Mouse (Mus musculus): ENCODE measurements around the gene Gkap1. TPM values are rescaled to one million over a fixed set of nuclear protein-coding genes. Genes with fewer than 3 reads are reported as not detected.

The Gkap1 gene
- polyA plus RNA-seq, 1 experiment from 2014 or later: 54.2 TPM

DNA sequence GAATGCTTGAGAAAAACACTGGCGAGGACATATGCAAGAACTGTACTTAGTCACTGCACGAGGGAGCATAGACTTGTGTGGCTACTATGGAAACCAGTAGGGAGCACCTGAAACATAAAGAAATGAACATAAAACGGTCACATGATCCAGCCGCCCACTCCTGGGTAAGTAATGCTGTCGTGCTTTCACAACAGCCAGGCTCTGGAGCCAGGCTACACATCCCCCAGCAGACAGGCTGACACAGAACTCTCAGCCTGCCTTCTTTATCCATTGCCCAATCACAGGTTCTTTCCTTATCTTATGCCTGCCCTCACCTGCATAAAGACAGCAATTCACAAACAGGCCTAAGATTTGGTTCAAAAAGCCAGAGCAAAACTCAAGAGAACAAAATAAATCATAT lies 86.0 kb downstream of the Gkap1 start:
- no peaks in the 10 kb centered on the region for H3K27me3 ChIP-seq (ENCODE audit: insufficient read depth, low read length)
- TF ChIP-seq CTCF (IDR thresholded peaks at IDR 0.05; ENCODE audit: low read depth): no peak
- no peak overlapping the region for H3K9ac ChIP-seq (ENCODE audit: low read depth, low read length)
- peaks cover 39% of the 10 kb centered on the region for H3K36me3 ChIP-seq (ENCODE audit: insufficient read depth, low read length)
- no peaks in the 10 kb centered on the region for H3K4me1 ChIP-seq (replicated peaks; ENCODE audit: insufficient read depth, low read length)
- no peak overlapping the region for H3K4me2 ChIP-seq (ENCODE audit: low read length)
- ATAC-seq (replicated peaks; ENCODE audit: low FRiP score, low read depth) (no peak), DNase-seq (ENCODE audit: low spot score) (no peak)
- H3K9me3 ChIP-seq (replicated peaks; ENCODE audit: low read length): no peaks in the 10 kb centered on the region
- 64% methylated on average over 5 of the region's 5 CpGs for WGBS
- no peak overlapping the region for H3K4me3 ChIP-seq (replicated peaks; ENCODE audit: low read depth, low read length)
- H3K27ac ChIP-seq: no peak overlapping the region

DNA sequence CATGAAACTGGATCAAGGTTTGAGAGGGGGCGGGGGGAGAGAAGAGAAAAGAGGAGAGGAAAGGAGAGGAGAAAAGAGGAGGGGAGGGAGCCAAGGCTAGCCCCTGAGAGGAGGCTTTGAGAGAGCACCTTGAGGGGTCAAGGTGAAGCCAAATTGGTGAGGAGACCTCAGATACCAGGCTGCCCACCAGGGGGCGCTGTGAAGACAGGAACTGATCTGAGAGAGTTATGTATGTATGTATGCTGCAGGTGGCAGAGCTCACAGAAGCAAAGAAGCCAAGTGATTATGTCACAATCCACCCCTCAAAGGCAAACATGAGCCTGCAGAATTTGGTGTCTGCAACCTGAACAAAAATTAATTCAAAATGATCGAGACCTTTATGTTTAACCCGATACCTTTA lies 87.1 kb downstream of the Gkap1 start:
- H3K4me3 ChIP-seq (replicated peaks; ENCODE audit: low read depth, low read length): no peak overlapping the region
- H3K27ac ChIP-seq: no peak overlapping the region
- no peak overlapping the region for H3K9ac ChIP-seq (ENCODE audit: low read depth, low read length)
- H3K9me3 ChIP-seq (replicated peaks; ENCODE audit: low read length): no peaks in the 10 kb centered on the region
- peak; percentile 86 for DNase-seq (ENCODE audit: low spot score)
- 60% methylated on average over 4 of the region's 4 CpGs for WGBS
- ATAC-seq (replicated peaks; ENCODE audit: low FRiP score, low read depth): no peak
- peaks cover 39% of the 10 kb centered on the region for H3K36me3 ChIP-seq (ENCODE audit: insufficient read depth, low read length)
- no peaks in the 10 kb centered on the region for H3K27me3 ChIP-seq (ENCODE audit: insufficient read depth, low read length)
- TF ChIP-seq CTCF (IDR thresholded peaks at IDR 0.05; ENCODE audit: low read depth): peak; percentile 92
- H3K4me2 ChIP-seq (ENCODE audit: low read length): no peak overlapping the region
- H3K4me1 ChIP-seq (replicated peaks; ENCODE audit: insufficient read depth, low read length): no peaks in the 10 kb centered on the region

DNA sequence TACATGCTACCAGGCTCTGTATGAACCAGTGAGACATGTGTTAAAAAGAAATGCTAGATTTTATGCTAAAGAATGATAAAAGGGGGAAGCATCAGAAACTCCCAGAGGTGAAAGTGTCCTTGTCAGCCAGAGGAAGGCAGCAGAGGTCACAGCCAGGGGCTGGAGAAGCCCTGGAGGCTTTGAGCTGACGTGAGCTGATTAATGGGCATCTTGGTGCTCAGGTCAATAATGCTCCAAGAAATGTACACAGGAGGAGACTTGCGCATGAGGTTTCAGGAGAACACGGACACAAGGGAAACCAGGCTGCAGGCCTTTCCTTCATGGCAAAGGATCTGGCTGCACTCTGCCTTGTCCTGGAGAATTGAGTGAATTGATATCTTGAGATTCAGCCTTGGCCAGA lies 87.7 kb downstream of the Gkap1 start:
- Histone ChIP-seq H3K4me3 (replicated peaks; ENCODE audit: low read depth, low read length) (no peak overlapping the region), H3K4me1 (replicated peaks; ENCODE audit: insufficient read depth, low read length) (no peaks in the 10 kb centered on the region), H3K27me3 (ENCODE audit: insufficient read depth, low read length) (no peaks in the 10 kb centered on the region), H3K9me3 (replicated peaks; ENCODE audit: low read length) (no peaks in the 10 kb centered on the region), H3K9ac (ENCODE audit: low read depth, low read length) (no peak overlapping the region), H3K27ac (no peak overlapping the region), H3K4me2 (ENCODE audit: low read length) (no peak overlapping the region), H3K36me3 (ENCODE audit: insufficient read depth, low read length) (peaks cover 36% of the 10 kb centered on the region)
- TF ChIP-seq CTCF (IDR thresholded peaks at IDR 0.05; ENCODE audit: low read depth): no peak
- ATAC-seq (replicated peaks; ENCODE audit: low FRiP score, low read depth): no peak
- 84% methylated on average over 3 of the region's 3 CpGs for WGBS
- DNase-seq (ENCODE audit: low spot score): no peak

DNA sequence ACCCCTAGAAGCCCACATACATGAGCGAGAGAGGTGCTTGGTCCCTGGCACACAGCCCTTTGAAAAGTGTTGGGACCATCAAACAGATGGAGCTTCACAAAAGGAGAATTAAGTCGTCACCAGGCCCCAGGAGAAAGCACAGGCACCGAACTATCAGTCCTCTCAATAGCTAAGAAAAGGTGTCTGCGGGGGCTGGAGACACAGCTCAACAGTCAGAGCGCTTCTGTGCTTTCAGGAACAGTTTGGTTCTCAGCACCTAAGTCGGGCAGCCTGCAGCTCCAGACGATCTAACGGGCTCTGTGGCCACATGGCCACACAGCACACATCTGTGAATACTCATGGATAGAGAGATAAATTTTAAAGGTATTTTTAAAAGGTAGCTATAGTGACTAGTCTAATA lies 89.2 kb downstream of the Gkap1 start:
- Histone ChIP-seq H3K27me3 (ENCODE audit: insufficient read depth, low read length) (no peaks in the 10 kb centered on the region), H3K9ac (ENCODE audit: low read depth, low read length) (no peak overlapping the region), H3K36me3 (ENCODE audit: insufficient read depth, low read length) (peaks cover 27% of the 10 kb centered on the region), H3K27ac (no peak overlapping the region), H3K4me1 (replicated peaks; ENCODE audit: insufficient read depth, low read length) (no peaks in the 10 kb centered on the region), H3K4me2 (ENCODE audit: low read length) (no peak overlapping the region), H3K9me3 (replicated peaks; ENCODE audit: low read length) (no peaks in the 10 kb centered on the region), H3K4me3 (replicated peaks; ENCODE audit: low read depth, low read length) (no peak overlapping the region)
- ATAC-seq (replicated peaks; ENCODE audit: low FRiP score, low read depth) (no peak), DNase-seq (ENCODE audit: low spot score) (no peak)
- TF ChIP-seq CTCF (IDR thresholded peaks at IDR 0.05; ENCODE audit: low read depth): no peak
- WGBS: 86% methylated on average over 8 of the region's 8 CpGs

DNA sequence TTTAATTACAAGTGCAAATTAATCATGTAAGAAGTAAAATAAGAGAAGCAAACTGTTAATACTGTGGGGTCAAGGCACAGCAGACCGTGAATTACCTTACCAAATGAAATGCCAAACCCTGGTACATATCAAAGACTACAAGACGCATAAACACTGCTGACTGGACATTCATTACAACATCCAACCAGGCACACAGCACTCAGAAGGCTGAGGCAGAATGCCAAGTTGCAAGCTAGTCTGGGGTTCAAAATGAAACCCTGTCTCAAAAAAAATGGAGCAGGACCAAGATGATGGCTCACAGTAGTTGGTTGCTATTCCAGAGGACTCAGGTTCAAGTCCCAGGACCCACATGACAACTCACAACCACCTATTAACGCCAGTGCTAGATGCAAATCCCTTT lies 91.4 kb downstream of the Gkap1 start:
- WGBS: 72% methylated on average over 3 of the region's 3 CpGs
- TF ChIP-seq CTCF (IDR thresholded peaks at IDR 0.05; ENCODE audit: low read depth): no peak
- DNase-seq (ENCODE audit: low spot score): no peak
- ATAC-seq (replicated peaks; ENCODE audit: low FRiP score, low read depth): no peak
- no peak overlapping the region for H3K4me2 ChIP-seq (ENCODE audit: low read length)
- H3K36me3 ChIP-seq (ENCODE audit: insufficient read depth, low read length): peaks cover 18% of the 10 kb centered on the region; the same call in 1 of the 2 replicates
- H3K4me3 ChIP-seq (replicated peaks; ENCODE audit: low read depth, low read length): no peak overlapping the region
- H3K27ac ChIP-seq: no peak overlapping the region
- no peak overlapping the region for H3K9ac ChIP-seq (ENCODE audit: low read depth, low read length)
- no peaks in the 10 kb centered on the region for H3K27me3 ChIP-seq (ENCODE audit: insufficient read depth, low read length)
- no peaks in the 10 kb centered on the region for H3K4me1 ChIP-seq (replicated peaks; ENCODE audit: insufficient read depth, low read length)
- no peaks in the 10 kb centered on the region for H3K9me3 ChIP-seq (replicated peaks; ENCODE audit: low read length)

Small RNA genes within 50 kb of the gene (microRNA-seq; reads per million reads assigned to microRNA genes)
- gene Mir6369: not detected

Other genes with a start within 250 kb of the Gkap1 start
- gene Klhl3, start 162.1 kb downstream of the Gkap1 start, polyA plus RNA-seq (2015; fragmentation: Nextera tagmentation; extraction: Ambion mirVana): 10.7 and 12.3 TPM in 2 replicates
- 54.7 and 54.8 TPM in 2 replicates for gene Hnrnpa0, start 147.1 kb downstream of the Gkap1 start, polyA plus RNA-seq (2015; fragmentation: Nextera tagmentation; extraction: Ambion mirVana)
- 48.5 and 48.7 TPM in 2 replicates for gene Idnk, start 118.0 kb downstream of the Gkap1 start, polyA plus RNA-seq (2015; fragmentation: Nextera tagmentation; extraction: Ambion mirVana)
- 80.6 and 82.1 TPM in 2 replicates for gene Ubqln1, start 60.0 kb downstream of the Gkap1 start, polyA plus RNA-seq (2015; fragmentation: Nextera tagmentation; extraction: Ambion mirVana)
- gene Kif27, start 83.4 kb upstream of the Gkap1 start, polyA plus RNA-seq (2015; fragmentation: Nextera tagmentation; extraction: Ambion mirVana): 0.52 and 0.55 TPM in 2 replicates
- gene 2210016F16Rik, start 109.5 kb upstream of the Gkap1 start, polyA plus RNA-seq (2015; fragmentation: Nextera tagmentation; extraction: Ambion mirVana): 33.0 and 33.7 TPM in 2 replicates
- gene Rmi1, start 126.5 kb upstream of the Gkap1 start, polyA plus RNA-seq (2015; fragmentation: Nextera tagmentation; extraction: Ambion mirVana): 19.3 and 20.5 TPM in 2 replicates
- 1,049 and 1,178 TPM in 2 replicates for gene Hnrnpk, start 127.6 kb upstream of the Gkap1 start, polyA plus RNA-seq (2015; fragmentation: Nextera tagmentation; extraction: Ambion mirVana)